Mouse (Mus musculus) adrenal gland, postnatal 0 days (tissue): ENCODE measurements around the gene Ifi204. TPM values are rescaled to one million over a fixed set of nuclear protein-coding genes. Genes with fewer than 3 reads are reported as not detected.

Source experiments
- polyA plus RNA-seq: library from polyadenylated mRNA; unstranded; fragments of >200 nt; fragmentation: Nextera tagmentation; extraction: Ambion mirVana; gene quantifications from 2 replicates; pipeline ENCODE4 v1.2.1, GENCODE M21; 2015

Gene Ifi204
- polyA plus RNA-seq: 12.5 and 14.1 TPM in 2 replicates

GRCm38 (mm10) chr1:173766848-173767617 is at the start of gene Ifi204:
TSS of gene Ifi204 (minus strand) at chr1:173766943.

DNA sequence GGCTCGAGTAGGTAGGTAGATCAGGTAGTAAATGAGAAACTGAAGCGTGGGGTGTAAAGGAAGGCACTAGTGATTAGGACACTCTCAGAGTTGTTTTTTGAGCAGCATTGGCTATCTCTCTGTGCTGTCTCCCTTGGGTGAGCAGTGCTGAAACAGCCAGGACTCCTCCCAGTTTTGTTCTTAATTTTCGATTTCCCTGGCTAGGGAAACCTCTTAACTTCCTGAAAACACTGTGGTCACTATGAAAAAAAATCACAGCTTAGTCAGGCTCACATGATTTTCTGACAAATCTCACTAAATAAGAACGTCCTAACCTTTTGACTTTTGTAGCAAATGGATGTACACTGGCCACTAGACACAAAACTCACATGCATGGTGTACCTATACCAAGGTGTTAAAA is 25.1 kb downstream of the Ifi204 start, which contains the start of gene Ifi207:
Ifi207 (minus strand) TSS at position 92 of the 400 bp plus-strand sequence.

Other genes starting within 250 kb of the Ifi204 start
- not detected in 2 replicates for gene Ifi214, start 231.0 kb downstream of the Ifi204 start, polyA plus RNA-seq
- gene Ifi213, start 167.7 kb downstream of the Ifi204 start, polyA plus RNA-seq: 0.17 and 0.86 TPM in 2 replicates
- gene Ifi209, start 136.0 kb downstream of the Ifi204 start, polyA plus RNA-seq: 0.76 and 1.2 TPM in 2 replicates
- 0.06 TPM in 1 of 2 replicates, not detected in the other for gene Ifi208, start 93.3 kb downstream of the Ifi204 start, polyA plus RNA-seq
- gene Ifi207, start 25.2 kb downstream of the Ifi204 start, polyA plus RNA-seq: 2.8 and 3.3 TPM in 2 replicates
- gene Ifi211, start 146.1 kb upstream of the Ifi204 start, polyA plus RNA-seq: 4.8 and 6.8 TPM in 2 replicates
- 8.1 and 16.0 TPM in 2 replicates for gene Mndal, start 175.5 kb upstream of the Ifi204 start, polyA plus RNA-seq
- 6.6 and 8.8 TPM in 2 replicates for gene Ifi203, start 175.7 kb upstream of the Ifi204 start, polyA plus RNA-seq
- gene Ifi202b, start 215.8 kb upstream of the Ifi204 start, polyA plus RNA-seq: not detected in 2 replicates